Mouse (Mus musculus): ENCODE measurements around the gene Nptx1.

- TF ChIP-seq CTCF (conservative IDR thresholded peaks at IDR 0.05; ENCODE audit: low read length) (no peak), NANOG (IDR thresholded peaks at IDR 0.05; ENCODE audit: borderline replicate concordance, low read length) (no peak)
Observed at GRCm38 (mm10) chr11:119547183-119547921, at the start of gene Nptx1.

Data from E14TG2a.4 (cell line).